Mouse (Mus musculus) E14TG2a.4 (cell line): ENCODE measurements around the gene Dscaml1.
"Not testable (repeated sequence)": the region's sequence is repeated elsewhere in the genome, so short reads cannot be mapped to it uniquely, and the experiment has no call there.

Experiments used
- H3K27me3 ChIP-seq: 2 replicates; pipeline ENCODE4 v1.6.1; 2014; ENCODE audit warnings: low read length, control low read depth; ENCODE audit not compliant: insufficient read depth
- H3K36me3 ChIP-seq: 2 replicates; pipeline ENCODE4 v1.6.1; 2014; ENCODE audit warnings: low read length, control low read depth; ENCODE audit not compliant: insufficient read depth
- H3K4me1 ChIP-seq: replicated peaks from 2 replicates; pipeline ENCODE4 v1.6.1; 2014; ENCODE audit warnings: low read depth, low read length, control low read depth
- H3K4me3 ChIP-seq: replicated peaks from 2 replicates; pipeline ENCODE4 v1.5.1; 2014; ENCODE audit warnings: mild to moderate bottlenecking, low read length
- H3K9me3 ChIP-seq: 2 replicates; pipeline ENCODE4 v1.6.1; 2014; ENCODE audit warnings: low read length, control low read depth
- CTCF ChIP-seq: conservative IDR thresholded peaks from 2 replicates; pipeline ENCODE4 v1.5.1; 2014; ENCODE audit warnings: low read length
- NANOG ChIP-seq: IDR thresholded peaks from 2 replicates; pipeline ENCODE4 v1.6.1; 2014; ENCODE audit warnings: borderline replicate concordance, low read length, mixed read lengths
- POU5F1 ChIP-seq: IDR thresholded peaks from 2 replicates; pipeline ENCODE4 v1.6.1; 2014; ENCODE audit warnings: low read length, borderline replicate concordance

Gene Dscaml1

DNA sequence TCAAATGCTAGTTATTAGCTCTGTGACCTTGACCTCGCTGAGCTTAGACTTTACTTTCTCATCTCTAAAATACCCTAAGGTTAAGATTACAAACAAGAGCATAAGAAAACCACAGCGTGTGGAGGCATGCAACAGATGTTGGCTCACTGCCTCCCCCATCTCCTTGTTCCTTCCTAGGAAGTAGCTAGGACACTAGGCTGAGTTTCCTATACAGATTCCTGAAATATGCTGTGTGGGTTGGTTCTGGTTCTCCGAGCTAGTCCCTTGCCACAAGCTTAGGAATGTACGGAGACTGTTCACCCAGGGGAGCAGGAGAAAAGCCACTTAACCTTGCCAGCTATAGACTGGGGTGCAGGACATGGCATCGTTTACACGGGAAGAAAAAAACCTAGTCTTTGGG, 339.8 kb downstream of the Dscaml1 start:
- Histone ChIP-seq H3K27me3 (no peaks in the 10 kb centered on the region), H3K9me3 (no peaks in the 10 kb centered on the region), H3K4me1 (peaks cover 25% of the 10 kb centered on the region), H3K36me3 (peaks cover 9% of the 10 kb centered on the region), H3K4me3 (no peak overlapping the region)
- TF ChIP-seq NANOG = no peak
- no peak for TF ChIP-seq CTCF
- no peak for TF ChIP-seq POU5F1

DNA sequence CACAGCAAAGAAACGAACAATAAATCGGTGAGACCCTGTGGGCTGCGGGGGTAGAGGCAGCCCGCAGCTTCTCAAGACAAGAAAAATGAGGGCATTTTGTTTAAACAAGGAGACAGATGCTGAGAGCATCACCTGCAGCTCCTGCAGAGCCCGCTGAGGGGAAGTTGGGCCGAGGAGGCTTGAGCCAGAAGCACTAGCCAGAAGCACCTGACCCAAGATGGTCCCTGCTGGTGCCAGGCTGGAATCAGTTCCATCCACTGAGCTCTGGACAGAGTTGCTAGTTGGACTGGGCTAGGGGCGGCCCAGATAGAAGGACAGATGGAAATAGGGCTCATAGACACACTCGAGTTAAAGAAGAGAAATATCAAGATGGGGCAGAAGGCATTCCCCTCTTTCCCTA, 340.7 kb downstream of the Dscaml1 start:
- TF ChIP-seq NANOG (no peak), POU5F1 (no peak), CTCF (no peak)
- no peaks in the 10 kb centered on the region for H3K27me3 ChIP-seq
- no peak overlapping the region for H3K4me3 ChIP-seq
- H3K36me3 ChIP-seq = peaks cover 17% of the 10 kb centered on the region
- H3K4me1 ChIP-seq = peaks cover 25% of the 10 kb centered on the region
- H3K9me3 ChIP-seq = no peaks in the 10 kb centered on the region

DNA sequence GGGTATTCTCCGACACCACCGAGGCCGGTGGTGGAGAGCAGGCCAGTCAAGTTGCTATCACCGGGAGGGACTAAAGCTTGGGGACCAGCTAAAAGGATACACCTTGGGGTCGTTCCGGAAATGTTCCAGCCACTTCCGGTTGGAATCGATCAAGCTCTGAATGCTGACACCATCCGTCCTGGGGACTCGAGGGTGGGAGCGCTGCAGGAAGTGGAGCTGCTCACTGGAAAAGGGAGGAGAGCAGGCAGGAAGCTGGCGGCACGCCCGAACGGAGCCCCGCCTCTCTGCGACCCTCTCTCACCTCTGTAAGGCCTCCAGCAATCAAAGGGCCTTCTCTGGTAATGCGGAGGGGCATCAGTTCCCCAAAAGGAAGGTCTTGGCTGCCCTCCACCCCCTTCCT, 342.0 kb downstream of the Dscaml1 start:
- Histone ChIP-seq H3K4me3 (peak overlapping the region; percentile 73), H3K27me3 (no peaks in the 10 kb centered on the region), H3K36me3 (peaks cover 23% of the 10 kb centered on the region), H3K9me3 (no peaks in the 10 kb centered on the region), H3K4me1 (peaks cover 25% of the 10 kb centered on the region)
- no peak for TF ChIP-seq NANOG
- no peak for TF ChIP-seq POU5F1
- no peak for TF ChIP-seq CTCF

DNA sequence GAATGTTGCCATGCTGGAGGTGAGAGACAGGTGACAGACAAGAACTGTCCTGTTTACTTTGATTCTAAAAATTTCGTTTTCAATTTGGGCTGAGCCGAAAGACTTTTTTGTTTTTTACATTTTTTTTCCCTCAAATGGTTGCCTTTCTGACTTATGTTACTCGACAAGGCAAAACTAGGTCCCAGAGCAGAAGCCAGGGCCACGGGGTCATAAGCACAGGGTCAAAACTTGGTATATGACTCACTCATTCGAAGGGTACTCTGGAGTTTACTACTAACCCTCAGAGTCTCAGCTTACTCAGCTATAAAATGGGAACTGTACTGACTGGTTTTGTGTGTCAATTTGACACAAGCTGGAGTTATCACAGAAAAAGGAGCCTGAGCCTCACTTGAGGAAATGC, 343.2 kb downstream of the Dscaml1 start:
- peaks cover 25% of the 10 kb centered on the region for H3K4me1 ChIP-seq
- peaks cover 35% of the 10 kb centered on the region for H3K36me3 ChIP-seq
- TF ChIP-seq NANOG (no peak), CTCF (no peak), POU5F1 (no peak)
- H3K4me3 ChIP-seq = no peak overlapping the region
- no peaks in the 10 kb centered on the region for H3K27me3 ChIP-seq
- no peaks in the 10 kb centered on the region for H3K9me3 ChIP-seq

- Histone ChIP-seq H3K27me3 (no peaks in the 10 kb centered on the region), H3K4me3 (no peak overlapping the region), H3K36me3 (peaks cover 66% of the 10 kb centered on the region), H3K4me1 (peaks cover 31% of the 10 kb centered on the region), H3K9me3 (no peaks in the 10 kb centered on the region)
- TF ChIP-seq CTCF (0 out of 2 replicates have a peak, but pooled peaks have one; percentile 3), POU5F1 (no peak)
Observed at GRCm38 (mm10) chr9:45774088-45774487, 347.7 kb downstream of the Dscaml1 start.

GRCm38 (mm10) chr9:45776176-45776575, 349.7 kb downstream of the Dscaml1 start:
- H3K9me3 ChIP-seq, H3K27me3 ChIP-seq: not testable (repeated sequence)

DNA sequence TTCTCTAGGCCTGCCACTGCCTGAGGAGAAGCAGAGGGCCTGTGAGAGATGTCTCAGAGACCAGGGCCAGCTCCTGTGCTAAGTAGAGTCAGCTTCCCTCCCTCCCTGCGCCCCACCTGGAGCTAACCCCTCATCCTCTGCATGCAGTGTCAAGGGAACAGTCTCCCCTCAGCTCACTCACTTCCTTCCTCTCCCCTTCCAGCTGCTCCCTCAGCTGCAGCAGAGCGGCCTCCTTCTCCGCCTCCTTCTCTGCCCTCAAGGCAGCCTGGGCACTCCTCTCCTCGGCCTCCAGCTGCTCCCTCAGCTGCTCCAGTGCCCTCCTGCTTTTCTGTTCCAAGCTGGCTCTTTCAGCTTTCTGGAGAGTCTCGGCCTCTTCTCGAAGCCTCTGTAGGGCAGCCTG, 352.8 kb downstream of the Dscaml1 start:
- H3K4me3 ChIP-seq = no peak overlapping the region
- H3K9me3 ChIP-seq = no peaks in the 10 kb centered on the region
- TF ChIP-seq CTCF (no peak), POU5F1 (no peak), NANOG (no peak)
- peaks cover 43% of the 10 kb centered on the region for H3K36me3 ChIP-seq
- peaks cover 34% of the 10 kb centered on the region for H3K4me1 ChIP-seq
- H3K27me3 ChIP-seq = no peaks in the 10 kb centered on the region

More at GRCm38 (mm10) chr9:45776176-45776575, 349.7 kb downstream of the Dscaml1 start:
- H3K4me1 ChIP-seq = peaks cover 34% of the 10 kb centered on the region
- H3K4me3 ChIP-seq = not testable (repeated sequence)
- H3K36me3 ChIP-seq = peaks cover 65% of the 10 kb centered on the region

GRCm38 (mm10) chr9:45783249-45784069, 357.0 kb downstream of the Dscaml1 start:
- Histone ChIP-seq H3K4me1 (peaks cover 19% of the 10 kb centered on the region), H3K9me3 (no peaks in the 10 kb centered on the region), H3K27me3 (no peaks in the 10 kb centered on the region), H3K4me3 (no peak overlapping the region), H3K36me3 (peaks cover 22% of the 10 kb centered on the region)
- no peak for TF ChIP-seq POU5F1
- TF ChIP-seq NANOG = no peak
- no peak for TF ChIP-seq CTCF

DNA sequence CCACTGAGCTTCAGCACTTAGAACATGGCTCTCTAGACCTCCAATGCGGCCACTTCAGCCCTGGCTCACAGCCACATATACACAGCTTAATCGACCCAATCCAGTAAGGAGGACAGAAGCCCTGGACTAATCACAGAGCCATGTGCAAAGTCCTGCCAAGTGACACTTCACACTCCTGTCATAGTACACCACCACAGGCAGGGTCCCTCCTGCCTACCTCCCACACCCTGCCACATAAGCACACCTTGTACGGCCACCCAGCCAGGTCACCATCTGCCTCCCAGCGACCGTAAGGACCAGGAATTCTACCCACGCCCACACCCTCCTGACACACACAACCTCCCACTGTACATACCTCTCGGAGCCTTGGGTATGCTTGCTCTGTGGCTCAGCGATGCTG, 360.6 kb downstream of the Dscaml1 start:
- Histone ChIP-seq H3K4me1 (peaks cover 17% of the 10 kb centered on the region), H3K4me3 (no peak overlapping the region), H3K36me3 (peaks cover 18% of the 10 kb centered on the region), H3K9me3 (no peaks in the 10 kb centered on the region), H3K27me3 (no peaks in the 10 kb centered on the region)
- TF ChIP-seq POU5F1 (no peak), CTCF (no peak), NANOG (no peak)
